Mouse (Mus musculus): ENCODE measurements around the gene Ptk7. TPM values are rescaled to one million over a fixed set of nuclear protein-coding genes. Genes with fewer than 3 reads are reported as not detected.

The Ptk7 gene
- polyA plus RNA-seq, 1 experiment = 0.04 TPM

DNA sequence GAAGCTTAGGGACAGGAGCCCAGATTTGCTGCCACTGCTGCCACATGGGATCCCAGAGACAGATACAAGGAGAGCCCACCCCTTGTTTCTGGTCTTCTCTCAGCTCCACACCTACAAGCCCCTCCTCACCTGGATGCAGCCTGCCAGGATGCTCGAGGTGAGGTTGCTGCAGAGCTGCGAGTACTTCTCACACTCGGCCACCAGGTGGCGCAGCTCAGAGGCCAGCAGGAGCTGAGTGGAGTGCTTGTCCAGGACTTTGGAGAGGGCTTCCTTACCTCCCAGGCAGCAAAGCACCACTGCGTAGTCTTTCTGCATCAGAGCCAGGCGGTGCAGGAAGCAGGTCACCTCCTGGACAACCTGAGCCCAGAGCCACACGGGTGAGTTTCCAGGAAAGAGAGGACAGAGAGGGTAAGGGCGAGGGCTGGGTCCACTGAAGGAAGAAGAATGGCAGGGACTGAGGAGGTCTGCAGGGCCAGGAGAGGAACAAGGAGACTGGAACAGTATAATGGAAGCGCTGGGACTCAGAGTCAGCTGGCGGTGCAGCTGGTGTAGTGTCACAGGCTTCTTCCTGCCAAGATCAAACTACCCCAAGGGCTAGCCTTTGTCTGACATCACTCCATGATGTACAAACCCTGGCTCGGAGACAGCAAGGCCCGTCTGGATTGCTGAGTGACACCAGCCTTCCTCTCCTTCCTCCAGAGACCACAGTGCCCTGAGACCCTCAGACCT is 103.6 kb downstream of the Ptk7 start:
- H3K4me1 ChIP-seq (ENCODE audit: control insufficient read depth) = no peaks in the 10 kb centered on the region
- no peak overlapping the region for H3K4me3 ChIP-seq (replicated peaks)
- no peak for TF ChIP-seq GATA1 (IDR thresholded peaks at IDR 0.05; ENCODE audit: low read length)
- no peak for TF ChIP-seq TAL1 (IDR thresholded peaks at IDR 0.05; ENCODE audit: low read length)
- peaks cover 14% of the 10 kb centered on the region for H3K27me3 ChIP-seq (ENCODE audit: control insufficient read depth)
- no peaks in the 10 kb centered on the region for H3K36me3 ChIP-seq (ENCODE audit: control insufficient read depth)
- H3K9me3 ChIP-seq (ENCODE audit: control insufficient read depth, low read length) = no peaks in the 10 kb centered on the region

GRCm38 (mm10) chr17:46525065-46525464 is 104.2 kb downstream of the Ptk7 start:
- TF ChIP-seq GATA1 (IDR thresholded peaks at IDR 0.05; ENCODE audit: low read length) = no peak
- TF ChIP-seq TAL1 (IDR thresholded peaks at IDR 0.05; ENCODE audit: low read length) = no peak
- Histone ChIP-seq H3K27me3 (ENCODE audit: control insufficient read depth) (peaks cover 21% of the 10 kb centered on the region), H3K4me3 (replicated peaks) (no peak overlapping the region)

GRCm38 (mm10) chr17:46521963-46522668 is 107.2 kb downstream of the Ptk7 start:
- Histone ChIP-seq H3K4me3 (replicated peaks) (no peak overlapping the region), H3K9me3 (ENCODE audit: control insufficient read depth, low read length) (no peaks in the 10 kb centered on the region), H3K27me3 (ENCODE audit: control insufficient read depth) (peaks cover 29% of the 10 kb centered on the region), H3K36me3 (ENCODE audit: control insufficient read depth) (no peaks in the 10 kb centered on the region), H3K4me1 (ENCODE audit: control insufficient read depth) (no peaks in the 10 kb centered on the region)
- no peak for TF ChIP-seq GATA1 (IDR thresholded peaks at IDR 0.05; ENCODE audit: low read length)
- no peak for TF ChIP-seq TAL1 (IDR thresholded peaks at IDR 0.05; ENCODE audit: low read length)

More at GRCm38 (mm10) chr17:46525065-46525464, 104.2 kb downstream of the Ptk7 start:
- no peaks in the 10 kb centered on the region for H3K36me3 ChIP-seq (ENCODE audit: control insufficient read depth)
- H3K9me3 ChIP-seq (ENCODE audit: control insufficient read depth, low read length) = no peaks in the 10 kb centered on the region
- no peaks in the 10 kb centered on the region for H3K4me1 ChIP-seq (ENCODE audit: control insufficient read depth)

DNA sequence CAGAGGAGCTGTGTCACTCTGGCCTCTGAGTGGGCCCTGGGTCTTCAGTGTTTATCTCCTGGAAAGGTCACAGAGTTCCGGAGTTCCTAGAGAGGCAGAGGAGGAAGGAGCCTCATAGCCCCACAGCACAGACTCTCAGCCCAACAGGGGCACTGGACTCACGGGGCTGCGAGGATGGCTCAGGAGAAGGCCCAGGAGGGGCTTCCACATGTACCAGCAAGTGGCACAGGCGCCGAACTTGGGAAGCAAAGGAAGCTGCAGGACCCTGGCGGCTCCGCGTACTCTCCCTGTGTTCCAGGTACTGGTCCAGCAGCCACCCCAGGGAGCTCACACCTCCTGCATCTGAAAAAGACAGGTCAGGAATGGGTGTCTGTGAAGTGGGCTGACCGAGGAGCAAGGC is 108.1 kb downstream of the Ptk7 start:
- Histone ChIP-seq H3K4me3 (replicated peaks) (no peak overlapping the region), H3K36me3 (ENCODE audit: control insufficient read depth) (no peaks in the 10 kb centered on the region), H3K27me3 (ENCODE audit: control insufficient read depth) (peaks cover 29% of the 10 kb centered on the region), H3K4me1 (ENCODE audit: control insufficient read depth) (no peaks in the 10 kb centered on the region), H3K9me3 (ENCODE audit: control insufficient read depth, low read length) (no peaks in the 10 kb centered on the region)
- no peak for TF ChIP-seq TAL1 (IDR thresholded peaks at IDR 0.05; ENCODE audit: low read length)
- TF ChIP-seq GATA1 (IDR thresholded peaks at IDR 0.05; ENCODE audit: low read length) = no peak

- no peaks in the 10 kb centered on the region for H3K36me3 ChIP-seq (ENCODE audit: control insufficient read depth)
- H3K4me1 ChIP-seq (ENCODE audit: control insufficient read depth) = no peaks in the 10 kb centered on the region
- no peaks in the 10 kb centered on the region for H3K9me3 ChIP-seq (ENCODE audit: control insufficient read depth, low read length)
- TF ChIP-seq GATA1 (IDR thresholded peaks at IDR 0.05; ENCODE audit: low read length) (no peak), TAL1 (IDR thresholded peaks at IDR 0.05; ENCODE audit: low read length) (no peak)
- H3K27me3 ChIP-seq (ENCODE audit: control insufficient read depth) = peaks cover 29% of the 10 kb centered on the region
- no peak overlapping the region for H3K4me3 ChIP-seq (replicated peaks)
Measured at GRCm38 (mm10) chr17:46520385-46520979, 108.8 kb downstream of the Ptk7 start.

- Histone ChIP-seq H3K27me3 (ENCODE audit: control insufficient read depth) (peaks cover 29% of the 10 kb centered on the region), H3K9me3 (ENCODE audit: control insufficient read depth, low read length) (no peaks in the 10 kb centered on the region), H3K4me1 (ENCODE audit: control insufficient read depth) (no peaks in the 10 kb centered on the region), H3K4me3 (replicated peaks) (no peak overlapping the region), H3K36me3 (ENCODE audit: control insufficient read depth) (no peaks in the 10 kb centered on the region)
- TF ChIP-seq TAL1 (IDR thresholded peaks at IDR 0.05; ENCODE audit: low read length) (no peak), GATA1 (IDR thresholded peaks at IDR 0.05; ENCODE audit: low read length) (no peak)
Measured at GRCm38 (mm10) chr17:46519971-46520370, 109.3 kb downstream of the Ptk7 start.

Other genes starting within 250 kb of the Ptk7 start
- gene Zfp318, start 245.8 kb downstream of the Ptk7 start, polyA plus RNA-seq (2012) = 0.05 and 0.13 TPM in 2 replicates
- not detected in 2 replicates for gene Crip3, start 200.6 kb downstream of the Ptk7 start, polyA plus RNA-seq (2012)
- not detected in 2 replicates for gene Slc22a7, start 191.0 kb downstream of the Ptk7 start, polyA plus RNA-seq (2012)
- 0.01 TPM in 2 replicates for gene Ttbk1, start 141.8 kb downstream of the Ptk7 start, polyA plus RNA-seq (2012)
- gene Dnph1, start 132.8 kb downstream of the Ptk7 start, polyA plus RNA-seq (2012) = 1.5 and 1.9 TPM in 2 replicates
- 0.01 and 0.09 TPM in 2 replicates for gene Cul9, start 83.1 kb downstream of the Ptk7 start, polyA plus RNA-seq (2012)
- gene Srf, start 73.3 kb downstream of the Ptk7 start, polyA plus RNA-seq (2012) = 5.1 and 6.1 TPM in 2 replicates
- gene Klc4, start 16.5 kb upstream of the Ptk7 start, polyA plus RNA-seq (2012) = 2.0 TPM in 2 replicates
- 34.1 and 35.9 TPM in 2 replicates for gene Mrpl2, start 16.7 kb upstream of the Ptk7 start, polyA plus RNA-seq (2012)
- 1.3 and 2.3 TPM in 2 replicates for gene Cul7, start 20.8 kb upstream of the Ptk7 start, polyA plus RNA-seq (2012)
- 2.0 and 2.6 TPM in 2 replicates for gene Rrp36, start 44.8 kb upstream of the Ptk7 start, polyA plus RNA-seq (2012)
- gene Mea1, start 49.3 kb upstream of the Ptk7 start, polyA plus RNA-seq (2012) = 13.0 and 13.9 TPM in 2 replicates
- gene Klhdc3, start 51.4 kb upstream of the Ptk7 start, polyA plus RNA-seq (2012) = 21.0 and 23.8 TPM in 2 replicates
- gene Ppp2r5d, start 75.6 kb upstream of the Ptk7 start, polyA plus RNA-seq (2012) = 7.4 and 7.5 TPM in 2 replicates
- 1.5 and 1.7 TPM in 2 replicates for gene Pex6, start 82.0 kb upstream of the Ptk7 start, polyA plus RNA-seq (2012)
- gene Gnmt, start 99.7 kb upstream of the Ptk7 start, polyA plus RNA-seq (2012) = 0.05 TPM in 1 of 2 replicates, not detected in the other
- gene Cnpy3, start 122.7 kb upstream of the Ptk7 start, polyA plus RNA-seq (2012) = 3.0 and 3.2 TPM in 2 replicates
- not detected in 2 replicates for gene Ptcra, start 134.2 kb upstream of the Ptk7 start, polyA plus RNA-seq (2012)
- 6.8 and 7.8 TPM in 2 replicates for gene 2310039H08Rik, start 143.1 kb upstream of the Ptk7 start, polyA plus RNA-seq (2012)
- gene Rpl7l1, start 153.2 kb upstream of the Ptk7 start, polyA plus RNA-seq (2012) = 0.31 and 0.42 TPM in 2 replicates
- 0.30 and 0.33 TPM in 2 replicates for gene Bicral, start 229.0 kb upstream of the Ptk7 start, polyA plus RNA-seq (2012)

Data from erythroblast, embryonic 14.5 days (primary cell).